Mouse (Mus musculus): Measurements from ENCODE around the gene Gm21093.
"Not testable (repeated sequence)": the region's sequence is repeated elsewhere in the genome, so short reads cannot be mapped to it uniquely, and the experiment has no call there.

Gm21093 gene

GRCm38 (mm10) chr4:42034626-42035025 is at the start of gene Gm21093:
TSS of gene Gm21093 (minus strand) at chr4:42034726.
- DNase-seq (ENCODE audit: low spot score in 2 of 2): not testable (repeated sequence)

Data from spleen, postnatal 10 days (tissue).